Mouse (Mus musculus): ENCODE data around the gene Ergic1. TPM values are rescaled to one million over a fixed set of nuclear protein-coding genes. Genes with fewer than 3 reads are reported as not detected.

Gene Ergic1
- polyA plus RNA-seq, 1 experiment from 2014 or later = 97.0 TPM

DNA sequence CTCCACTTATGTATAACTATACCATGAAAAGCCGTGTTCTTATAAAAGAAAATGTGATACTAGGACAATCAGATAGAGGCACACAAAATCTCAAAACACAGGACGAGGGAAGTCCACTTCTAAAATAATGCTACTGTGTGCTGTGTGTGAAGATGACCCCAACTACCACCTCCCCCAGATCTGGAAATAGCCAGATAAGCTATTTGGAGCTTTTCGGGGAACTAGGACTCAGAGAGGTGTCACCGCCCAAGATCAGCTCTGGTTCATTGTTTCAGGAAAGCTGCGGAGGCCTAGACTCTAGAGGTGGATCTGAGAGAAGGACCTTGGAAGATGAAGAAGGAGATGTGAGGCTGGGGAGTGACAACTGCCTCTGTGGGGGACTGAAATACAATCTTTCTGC, 26.6 kb upstream of the Ergic1 start:
- no peak for ATAC-seq
- Histone ChIP-seq H3K4me3 (ENCODE audit: low read length) (no peak overlapping the region), H3K27me3 (replicated peaks; ENCODE audit: control insufficient read depth, insufficient read depth, low read length) (no peaks in the 10 kb centered on the region), H3K4me2 (ENCODE audit: low read length) (no peak overlapping the region), H3K9ac (ENCODE audit: low read depth, low read length) (no peak overlapping the region), H3K4me1 (ENCODE audit: control insufficient read depth, insufficient read depth, low read depth, low read length) (no peaks in the 10 kb centered on the region), H3K27ac (ENCODE audit: low read depth, low read length) (no peak overlapping the region), H3K36me3 (ENCODE audit: control insufficient read depth, insufficient read depth, low read length) (no peaks in the 10 kb centered on the region), H3K9me3 (ENCODE audit: control insufficient read depth, low read length) (no peaks in the 10 kb centered on the region)
- WGBS = 87% methylated on average over 5 of the region's 5 CpGs

DNA sequence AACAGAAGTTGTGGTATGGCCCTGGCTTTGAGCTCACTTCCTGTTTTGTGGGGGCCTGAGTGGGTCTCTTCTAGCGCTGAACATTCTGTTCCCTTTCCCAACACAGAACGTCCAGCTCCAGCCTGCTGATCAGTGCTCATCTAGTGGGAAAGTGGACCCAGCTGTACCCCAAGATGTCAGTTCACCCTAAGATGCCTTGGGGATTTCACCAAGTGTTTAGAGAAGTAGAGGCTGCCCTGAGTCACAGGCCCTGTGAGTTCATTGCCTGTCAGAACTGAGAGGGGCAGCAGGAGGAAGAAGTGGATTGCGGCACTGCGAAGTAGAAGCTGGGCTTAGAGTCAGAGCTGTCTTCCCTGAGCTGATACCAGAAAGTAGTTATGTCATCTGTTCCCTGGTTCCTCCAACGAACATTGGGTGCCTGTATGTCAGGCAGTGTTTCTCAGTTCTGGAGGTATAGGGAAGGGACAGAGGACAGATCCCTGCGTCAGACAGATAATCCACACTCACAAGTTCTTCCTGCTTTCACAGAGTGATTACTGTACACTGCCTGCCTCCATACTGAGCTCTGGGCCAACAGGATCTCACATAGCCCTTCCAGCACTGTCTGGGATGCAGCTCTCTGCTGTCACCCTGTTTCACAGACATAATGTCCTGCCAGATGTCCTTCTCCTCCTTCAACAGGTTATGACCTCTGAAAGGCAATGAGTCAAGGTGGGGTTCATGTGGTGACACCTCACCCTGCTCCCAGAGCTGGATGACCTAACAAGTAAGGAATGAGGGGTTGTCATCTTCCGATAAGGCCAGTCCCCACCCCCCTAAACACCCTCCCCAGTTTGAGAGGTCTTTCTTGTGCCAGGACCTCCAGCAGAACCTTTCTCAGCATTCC, 25.8 kb upstream of the Ergic1 start:
- 83% methylated on average over 7 of the region's 7 CpGs for WGBS
- ATAC-seq = no peak
- no peaks in the 10 kb centered on the region for H3K9me3 ChIP-seq (ENCODE audit: control insufficient read depth, low read length)

DNA sequence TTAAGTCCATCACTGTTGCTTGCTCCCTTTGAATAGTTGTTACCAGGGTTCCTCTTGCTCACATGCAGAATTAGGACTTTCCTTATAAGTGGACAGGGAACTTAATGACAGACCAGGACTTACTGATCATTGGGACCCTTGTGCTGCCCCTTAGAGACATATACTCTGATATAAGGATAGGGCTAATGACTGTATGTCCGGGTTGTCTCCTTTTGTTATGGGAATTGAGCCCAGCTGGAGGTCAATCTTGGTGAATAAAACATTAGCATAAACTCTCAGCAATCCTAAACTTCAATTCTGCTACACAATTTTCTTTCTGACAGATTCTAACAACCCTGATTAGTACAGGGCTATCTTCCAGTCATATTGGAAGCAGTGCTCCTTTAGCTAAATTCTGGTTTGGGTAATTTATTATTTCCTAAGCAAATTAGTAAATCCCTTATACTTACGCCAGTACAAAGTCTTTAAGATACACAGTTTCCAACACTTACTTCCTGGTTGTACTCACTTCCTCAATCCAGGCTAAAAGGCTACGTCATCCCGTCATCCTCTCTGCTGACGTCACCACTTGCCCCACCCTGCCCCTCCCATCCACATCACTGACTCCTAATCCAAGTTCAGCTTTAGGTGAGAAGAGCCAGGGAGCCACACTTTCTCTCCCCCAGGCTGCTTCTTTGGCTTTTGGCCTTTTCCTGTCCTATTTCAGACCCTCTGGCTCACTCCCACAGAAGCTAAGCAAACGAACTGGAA, 23.4 kb upstream of the Ergic1 start:
- Histone ChIP-seq H3K9me3 (ENCODE audit: control insufficient read depth, low read length) (no peaks in the 10 kb centered on the region), H3K4me1 (ENCODE audit: control insufficient read depth, insufficient read depth, low read depth, low read length) (no peaks in the 10 kb centered on the region), H3K4me2 (ENCODE audit: low read length) (no peak overlapping the region), H3K9ac (ENCODE audit: low read depth, low read length) (no peak overlapping the region), H3K27ac (ENCODE audit: low read depth, low read length) (no peak overlapping the region), H3K27me3 (replicated peaks; ENCODE audit: control insufficient read depth, insufficient read depth, low read length) (no peaks in the 10 kb centered on the region), H3K4me3 (ENCODE audit: low read length) (no peak overlapping the region), H3K36me3 (ENCODE audit: control insufficient read depth, insufficient read depth, low read length) (no peaks in the 10 kb centered on the region)
- 37% methylated on average over 6 of the region's 6 CpGs for WGBS
- ATAC-seq = no peak

More for the DNA sequence above, 25.8 kb upstream of the Ergic1 start:
- Histone ChIP-seq H3K36me3 (ENCODE audit: control insufficient read depth, insufficient read depth, low read length) (no peaks in the 10 kb centered on the region), H3K9ac (ENCODE audit: low read depth, low read length) (no peak overlapping the region), H3K27me3 (replicated peaks; ENCODE audit: control insufficient read depth, insufficient read depth, low read length) (no peaks in the 10 kb centered on the region), H3K4me3 (ENCODE audit: low read length) (no peak overlapping the region), H3K4me2 (ENCODE audit: low read length) (no peak overlapping the region), H3K4me1 (ENCODE audit: control insufficient read depth, insufficient read depth, low read depth, low read length) (no peaks in the 10 kb centered on the region), H3K27ac (ENCODE audit: low read depth, low read length) (no peak overlapping the region)

DNA sequence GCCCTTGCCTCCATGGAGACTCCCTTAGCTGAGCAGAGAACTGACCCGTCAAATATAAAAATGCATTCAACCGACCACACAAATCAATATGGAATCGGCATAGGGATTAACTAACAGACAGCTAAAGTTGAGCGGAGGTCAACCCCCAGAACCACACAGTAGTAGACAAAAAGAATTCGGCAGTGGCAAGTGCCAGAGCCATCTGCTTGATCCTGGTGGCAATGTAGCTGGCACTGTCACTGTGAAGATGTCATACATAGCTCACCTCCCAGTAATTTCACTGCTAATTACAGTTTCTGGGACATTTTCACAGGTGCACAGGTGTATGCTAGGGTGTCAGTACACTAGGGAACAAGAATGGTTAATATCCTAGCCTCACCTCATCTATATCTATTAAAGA, 21.2 kb upstream of the Ergic1 start:
- H3K4me2 ChIP-seq (ENCODE audit: low read length) = no peak overlapping the region
- WGBS = 71% methylated on average over 5 of the region's 5 CpGs
- H3K27me3 ChIP-seq (replicated peaks; ENCODE audit: control insufficient read depth, insufficient read depth, low read length) = no peaks in the 10 kb centered on the region
- no peaks in the 10 kb centered on the region for H3K9me3 ChIP-seq (ENCODE audit: control insufficient read depth, low read length)
- no peaks in the 10 kb centered on the region for H3K4me1 ChIP-seq (ENCODE audit: control insufficient read depth, insufficient read depth, low read depth, low read length)
- no peaks in the 10 kb centered on the region for H3K36me3 ChIP-seq (ENCODE audit: control insufficient read depth, insufficient read depth, low read length)
- no peak overlapping the region for H3K27ac ChIP-seq (ENCODE audit: low read depth, low read length)
- no peak for ATAC-seq
- H3K4me3 ChIP-seq (ENCODE audit: low read length) = no peak overlapping the region
- no peak overlapping the region for H3K9ac ChIP-seq (ENCODE audit: low read depth, low read length)

DNA sequence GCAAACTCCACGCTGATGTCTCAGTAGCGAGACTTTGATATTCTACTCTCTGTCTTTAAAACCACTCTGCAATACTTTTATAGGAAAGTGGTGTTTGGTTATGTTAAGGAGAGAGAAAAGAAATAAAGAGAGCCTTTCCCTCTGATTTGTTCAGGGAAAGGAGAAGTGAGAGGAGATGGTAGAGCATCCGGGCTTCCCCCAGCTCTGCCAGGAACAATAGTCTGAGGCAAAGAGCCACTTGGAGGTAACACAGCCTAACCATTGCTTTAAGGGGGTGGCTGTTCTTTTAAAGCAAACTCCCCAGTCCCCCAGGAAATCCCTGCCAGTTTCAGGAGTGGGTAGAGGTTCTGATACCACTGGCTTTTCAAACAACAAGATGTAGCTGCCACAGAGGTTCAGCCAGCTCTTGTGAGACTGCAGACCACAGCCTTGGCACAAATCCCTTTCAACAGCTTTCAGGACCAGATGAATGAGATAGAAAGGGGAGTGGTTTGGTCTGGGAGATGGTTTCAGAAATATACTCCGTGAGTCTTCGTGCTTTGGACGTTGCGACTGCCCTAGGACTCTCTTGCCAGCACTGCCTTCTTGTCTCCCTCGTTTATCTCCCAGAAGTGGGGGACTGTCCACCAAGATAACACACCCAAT, 16.8 kb upstream of the Ergic1 start:
- ATAC-seq = no peak
- no peaks in the 10 kb centered on the region; the same call in 1 of the 2 replicates for H3K4me1 ChIP-seq (ENCODE audit: control insufficient read depth, insufficient read depth, low read depth, low read length)
- 85% methylated on average over 8 of the region's 8 CpGs for WGBS
- no peak overlapping the region for H3K9ac ChIP-seq (ENCODE audit: low read depth, low read length)
- no peaks in the 10 kb centered on the region; the same call in 1 of the 2 replicates for H3K27me3 ChIP-seq (replicated peaks; ENCODE audit: control insufficient read depth, insufficient read depth, low read length)
- no peak overlapping the region for H3K4me3 ChIP-seq (ENCODE audit: low read length)
- no peaks in the 10 kb centered on the region for H3K36me3 ChIP-seq (ENCODE audit: control insufficient read depth, insufficient read depth, low read length)
- H3K9me3 ChIP-seq (ENCODE audit: control insufficient read depth, low read length) = no peaks in the 10 kb centered on the region
- no peak overlapping the region for H3K27ac ChIP-seq (ENCODE audit: low read depth, low read length)
- no peak overlapping the region for H3K4me2 ChIP-seq (ENCODE audit: low read length)

DNA sequence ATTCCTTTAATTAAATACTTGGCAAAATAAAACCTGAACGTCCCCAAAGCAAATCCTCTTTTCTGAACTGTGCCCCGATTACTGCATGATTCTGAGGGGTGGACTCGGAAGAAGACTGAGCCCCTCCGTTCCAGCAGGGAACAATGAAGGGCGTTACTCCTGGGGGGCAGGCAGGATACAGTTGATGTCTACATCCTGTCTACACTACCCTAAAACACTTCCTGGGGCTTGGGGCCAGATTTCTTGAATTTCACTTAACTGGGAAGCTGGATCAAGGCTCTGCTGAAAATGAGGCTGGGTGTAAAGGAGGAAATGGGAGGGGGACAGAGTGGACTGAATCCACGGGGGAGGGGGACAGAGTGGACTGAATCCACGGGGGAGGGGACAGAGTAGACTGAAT, 13.5 kb upstream of the Ergic1 start:
- Histone ChIP-seq H3K4me2 (ENCODE audit: low read length) (no peak overlapping the region), H3K9ac (ENCODE audit: low read depth, low read length) (no peak overlapping the region), H3K4me1 (ENCODE audit: control insufficient read depth, insufficient read depth, low read depth, low read length) (no peaks in the 10 kb centered on the region; the same call in 1 of the 2 replicates), H3K27ac (ENCODE audit: low read depth, low read length) (no peak overlapping the region), H3K4me3 (ENCODE audit: low read length) (no peak overlapping the region), H3K27me3 (replicated peaks; ENCODE audit: control insufficient read depth, insufficient read depth, low read length) (no peaks in the 10 kb centered on the region; the same call in 1 of the 2 replicates), H3K36me3 (ENCODE audit: control insufficient read depth, insufficient read depth, low read length) (no peaks in the 10 kb centered on the region), H3K9me3 (ENCODE audit: control insufficient read depth, low read length) (no peaks in the 10 kb centered on the region)
- no peak for ATAC-seq
- 45% methylated on average over 7 of the region's 7 CpGs for WGBS

DNA sequence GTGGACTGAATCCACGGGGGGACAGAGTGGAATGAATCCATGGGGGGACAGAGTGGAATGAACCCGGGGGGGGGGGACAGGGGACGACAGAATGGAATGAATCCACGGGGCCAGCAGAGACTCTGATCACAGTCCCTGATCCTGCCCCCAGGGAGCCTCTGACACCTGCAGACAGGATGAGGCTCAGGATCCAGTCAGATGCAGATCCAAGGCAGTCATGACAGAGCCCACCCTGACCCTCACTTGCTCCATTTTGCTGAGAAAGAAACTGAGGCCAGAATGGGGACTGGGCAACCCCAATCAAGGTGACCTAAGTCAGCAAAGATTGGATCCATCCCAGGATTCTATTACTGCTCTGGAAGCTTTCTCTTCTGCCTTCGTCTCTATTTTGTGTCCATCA, 12.7 kb upstream of the Ergic1 start:
- H3K4me3 ChIP-seq (ENCODE audit: low read length) = no peak overlapping the region

DNA sequence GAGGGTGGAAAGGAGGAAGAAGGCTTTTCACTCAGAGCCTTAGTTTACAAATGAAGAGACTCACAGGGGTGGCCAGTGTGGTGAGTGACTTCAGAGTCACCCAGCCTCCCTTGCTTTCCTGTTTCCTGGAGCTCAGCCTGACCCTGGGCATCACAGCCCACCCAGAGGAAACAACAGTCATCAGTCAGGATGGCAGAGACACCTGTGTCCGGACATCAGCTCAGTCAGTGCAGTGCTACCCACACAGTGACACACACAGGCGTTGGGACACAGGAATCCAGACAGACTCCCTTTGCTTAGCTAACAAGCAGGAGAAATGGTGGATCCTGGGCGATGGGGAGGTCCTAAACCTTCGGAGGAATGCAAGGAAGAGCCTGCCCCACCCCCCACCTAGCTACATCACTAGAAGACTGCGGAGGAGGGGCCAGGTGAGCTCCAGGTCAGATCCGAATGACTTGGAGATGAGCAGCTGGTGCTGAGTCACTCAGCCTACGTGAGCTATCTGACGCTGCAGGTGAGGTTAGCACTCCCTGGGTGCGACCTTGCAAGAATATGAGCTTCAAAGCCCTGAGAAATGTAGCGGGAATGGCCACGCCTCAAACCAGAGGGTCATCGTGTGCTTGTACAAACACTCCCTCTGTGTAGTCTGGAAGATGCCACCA, 12.0 kb upstream of the Ergic1 start:
- H3K4me2 ChIP-seq (ENCODE audit: low read length) = no peak overlapping the region
- no peak overlapping the region for H3K9ac ChIP-seq (ENCODE audit: low read depth, low read length)
- no peaks in the 10 kb centered on the region; the same call in 1 of the 2 replicates for H3K27me3 ChIP-seq (replicated peaks; ENCODE audit: control insufficient read depth, insufficient read depth, low read length)
- H3K27ac ChIP-seq (ENCODE audit: low read depth, low read length) = no peak overlapping the region
- no peaks in the 10 kb centered on the region; the same call in 1 of the 2 replicates for H3K4me1 ChIP-seq (ENCODE audit: control insufficient read depth, insufficient read depth, low read depth, low read length)
- H3K9me3 ChIP-seq (ENCODE audit: control insufficient read depth, low read length) = no peaks in the 10 kb centered on the region
- no peak overlapping the region for H3K4me3 ChIP-seq (ENCODE audit: low read length)
- 15% methylated on average over 12 of the region's 12 CpGs for WGBS
- ATAC-seq = no peak
- H3K36me3 ChIP-seq (ENCODE audit: control insufficient read depth, insufficient read depth, low read length) = no peaks in the 10 kb centered on the region

More for the DNA sequence above, 12.7 kb upstream of the Ergic1 start:
- Histone ChIP-seq H3K27ac (ENCODE audit: low read depth, low read length) (no peak overlapping the region), H3K27me3 (replicated peaks; ENCODE audit: control insufficient read depth, insufficient read depth, low read length) (no peaks in the 10 kb centered on the region; the same call in 1 of the 2 replicates), H3K9me3 (ENCODE audit: control insufficient read depth, low read length) (no peaks in the 10 kb centered on the region), H3K4me2 (ENCODE audit: low read length) (no peak overlapping the region), H3K9ac (ENCODE audit: low read depth, low read length) (no peak overlapping the region), H3K4me1 (ENCODE audit: control insufficient read depth, insufficient read depth, low read depth, low read length) (no peaks in the 10 kb centered on the region; the same call in 1 of the 2 replicates), H3K36me3 (ENCODE audit: control insufficient read depth, insufficient read depth, low read length) (no peaks in the 10 kb centered on the region)
- no peak for ATAC-seq
- WGBS = 9% methylated on average over 4 of the region's 5 CpGs

Measured in hindbrain, embryonic 16.5 days (tissue).